Mouse (Mus musculus) kidney, postnatal 36 days (tissue): Measurements from ENCODE around the gene Ccdc194.

Source experiments
- DNase-seq, 2 experiments: peaks; one replicate each; pipeline ENCODE4 v3.0.0; 2021 to 2022; ENCODE audit warnings: mixed read lengths in 2 of 2

Ccdc194 gene

DNA sequence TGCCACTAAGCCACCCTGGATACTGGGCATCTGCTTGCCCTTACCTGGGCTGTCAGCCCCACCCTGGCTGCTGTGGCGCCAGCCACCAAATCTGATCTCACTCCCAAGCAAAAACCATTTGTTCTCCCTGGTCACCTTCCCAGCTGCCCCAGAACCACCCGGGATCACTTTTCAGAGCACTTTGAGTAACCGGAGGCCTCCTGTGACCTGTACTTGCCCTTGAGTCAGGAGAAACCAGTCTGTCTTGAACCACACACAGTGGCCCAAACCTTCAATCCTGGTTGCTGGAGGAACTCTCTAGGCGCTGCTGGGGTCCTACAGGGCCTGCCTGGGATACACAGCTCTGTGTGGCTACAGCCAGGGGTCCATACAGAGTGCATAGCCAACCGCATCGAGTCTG lies 27.3 kb upstream of the Ccdc194 start:
- no peak for DNase-seq

DNA sequence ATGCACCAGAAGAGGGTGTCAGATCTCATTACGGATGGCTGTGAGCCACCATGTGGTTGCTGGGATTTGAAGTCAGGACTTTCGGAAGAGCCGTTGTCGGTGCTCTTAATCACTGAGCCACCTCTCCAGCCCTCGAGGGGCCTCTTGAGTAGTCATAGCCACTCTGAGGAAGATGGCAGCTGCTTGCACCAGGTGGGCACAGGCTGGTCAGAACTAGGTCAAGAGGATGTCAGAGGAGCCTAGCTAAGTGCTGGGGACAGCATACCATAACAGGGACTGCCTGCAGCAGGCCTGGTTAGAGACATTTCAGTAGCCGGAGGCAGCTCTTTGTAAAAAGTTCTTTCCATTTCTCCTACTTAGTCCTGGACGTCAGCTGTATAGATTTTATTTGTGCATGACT lies 25.2 kb upstream of the Ccdc194 start:
- DNase-seq, result no peak

DNA sequence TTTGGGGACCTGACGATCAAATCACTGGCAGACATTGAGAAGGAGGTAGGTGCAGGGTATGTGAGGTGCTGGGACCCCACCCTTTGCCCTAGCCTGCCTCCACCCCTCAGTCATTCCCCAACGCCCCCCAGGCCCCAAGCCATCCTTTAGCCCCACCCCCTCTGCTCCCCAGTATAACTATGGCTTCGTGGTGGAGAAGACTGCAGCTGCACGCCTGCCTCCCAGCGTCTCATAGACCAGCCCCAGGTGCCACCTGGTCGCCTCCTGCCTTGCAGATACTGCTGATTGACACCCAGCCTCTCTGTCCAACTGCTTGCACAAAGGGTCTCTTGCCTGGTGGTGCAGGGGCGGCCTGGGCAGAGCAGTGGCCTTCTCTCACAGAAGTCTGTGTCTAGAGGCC lies 22.1 kb upstream of the Ccdc194 start:
- DNase-seq, result no peak

DNA sequence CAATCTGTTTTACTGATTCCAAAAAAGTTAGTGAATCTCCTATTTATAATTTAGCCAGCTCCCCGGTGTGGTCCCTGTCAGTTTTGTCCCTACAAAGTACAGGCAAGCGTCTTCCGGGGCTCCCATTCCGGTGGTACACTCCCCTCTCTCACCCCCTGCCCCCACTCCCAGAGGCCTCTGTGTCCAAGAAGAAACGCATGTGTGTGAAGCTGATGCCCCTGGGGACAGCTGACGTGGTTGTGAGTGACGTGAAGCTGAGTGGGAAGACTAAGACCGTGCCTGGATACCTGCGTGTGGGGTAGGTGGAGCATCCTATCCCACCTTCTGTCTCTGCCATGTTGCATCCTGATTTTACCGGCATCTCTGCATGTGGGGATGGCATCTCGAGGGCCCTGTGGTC lies 19.5 kb upstream of the Ccdc194 start:
- DNase-seq, result no peak

DNA sequence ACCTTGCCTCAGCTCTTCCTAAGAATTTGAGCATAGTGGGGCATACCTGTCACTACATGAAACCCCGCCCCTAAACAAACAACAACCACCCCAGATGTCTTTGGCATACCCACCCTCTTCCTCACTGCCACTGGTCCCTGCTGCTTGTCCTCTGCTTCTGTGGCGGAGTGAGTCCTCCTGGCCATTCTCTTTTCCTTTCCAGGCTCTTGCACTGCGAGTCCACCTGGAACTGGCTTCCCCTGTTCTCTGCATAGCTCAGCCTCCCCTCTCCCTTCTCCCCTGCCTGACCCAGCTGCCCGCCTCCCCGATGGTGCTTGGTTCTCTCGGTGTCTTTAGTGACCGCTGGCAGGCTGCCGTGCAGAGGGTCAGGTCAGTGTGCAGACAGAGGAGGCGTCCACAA lies 18.2 kb upstream of the Ccdc194 start:
- DNase-seq, result no peak

DNA sequence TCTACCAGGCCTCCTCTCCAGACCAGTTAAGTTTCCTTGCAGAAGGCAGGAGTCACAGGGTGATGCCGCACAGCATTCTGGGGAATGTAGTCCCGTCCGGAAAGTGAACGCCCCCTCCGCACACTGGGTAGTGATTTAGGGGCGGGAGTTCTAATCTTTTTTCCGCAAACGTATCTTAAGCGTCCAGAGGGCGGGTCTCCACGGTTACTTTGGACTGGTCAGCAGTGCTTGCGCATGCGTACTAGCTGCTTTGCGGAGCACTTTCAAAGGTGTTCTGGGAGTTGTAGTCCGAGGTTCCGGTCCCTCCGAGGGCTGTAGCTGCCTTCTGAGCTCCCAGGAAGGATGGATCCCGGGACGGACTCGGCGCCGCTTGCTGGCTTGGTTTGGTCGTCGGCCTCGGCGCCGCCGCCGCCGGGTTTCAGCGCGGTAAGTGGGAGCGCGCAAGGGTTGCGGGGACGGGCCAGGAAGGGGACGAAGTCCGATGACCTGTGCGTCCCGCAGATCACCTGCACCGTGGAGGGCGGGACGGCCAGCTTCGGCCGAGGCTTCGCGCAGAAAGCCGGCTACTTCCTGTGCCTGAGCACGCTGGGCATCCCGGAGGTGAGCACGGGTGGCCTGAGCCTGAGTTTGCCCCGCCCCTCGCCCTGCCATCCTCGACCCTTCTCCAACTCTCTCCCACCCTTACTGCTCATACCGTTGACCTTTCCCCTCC lies 17.3 kb upstream of the Ccdc194 start, which contains the start of gene Mvb12a:
Gene Mvb12a (plus strand): TSS at position 291 of the 712 bp plus-strand sequence.
- DNase-seq, result peak; percentile 97 to 100

DNA sequence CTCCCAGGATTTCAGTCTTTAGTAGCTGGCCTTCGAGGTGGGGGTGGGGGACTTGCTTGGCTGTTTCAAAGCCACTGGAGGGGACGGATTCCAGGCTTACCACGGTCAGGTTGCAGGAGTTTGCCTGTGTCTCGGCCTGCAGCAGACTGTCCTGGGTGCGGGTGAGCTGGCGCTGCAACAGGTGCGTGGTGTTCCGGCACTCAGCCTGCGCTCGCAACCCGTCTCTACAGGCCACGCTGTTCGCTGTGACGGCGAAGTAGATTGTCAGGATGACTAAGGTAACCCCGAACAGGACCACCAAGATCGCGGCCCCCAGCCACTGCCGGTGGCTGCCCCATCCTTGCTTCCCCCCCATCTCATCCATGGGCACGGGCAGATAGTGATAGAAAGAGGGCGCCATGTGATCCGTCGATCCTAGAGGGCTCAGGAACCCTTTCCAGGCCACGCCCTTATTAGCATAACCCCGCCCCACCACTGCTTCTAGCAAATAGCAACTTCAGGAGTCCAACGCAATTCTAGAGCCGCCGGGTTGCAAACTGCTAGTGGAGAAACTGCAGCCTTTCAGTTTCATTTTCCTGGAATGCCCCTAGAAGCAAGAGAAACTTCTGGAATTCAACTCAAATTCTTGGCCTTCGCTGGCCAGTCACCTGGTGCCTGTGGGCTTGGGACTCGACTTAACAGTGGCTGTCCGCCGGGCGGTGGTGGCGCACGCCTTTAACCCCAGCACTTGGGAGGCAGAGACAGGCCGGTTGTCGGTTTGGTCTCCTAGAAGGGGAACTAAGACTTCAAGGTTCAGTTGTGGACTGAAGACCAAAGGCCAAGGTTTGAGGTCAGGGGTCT lies 11.7 kb upstream of the Ccdc194 start, which contains the start of gene Bst2:
Gene Bst2 (minus strand): TSS at position 429 of the 840 bp plus-strand sequence.
- DNase-seq, result peak; percentile 96

DNA sequence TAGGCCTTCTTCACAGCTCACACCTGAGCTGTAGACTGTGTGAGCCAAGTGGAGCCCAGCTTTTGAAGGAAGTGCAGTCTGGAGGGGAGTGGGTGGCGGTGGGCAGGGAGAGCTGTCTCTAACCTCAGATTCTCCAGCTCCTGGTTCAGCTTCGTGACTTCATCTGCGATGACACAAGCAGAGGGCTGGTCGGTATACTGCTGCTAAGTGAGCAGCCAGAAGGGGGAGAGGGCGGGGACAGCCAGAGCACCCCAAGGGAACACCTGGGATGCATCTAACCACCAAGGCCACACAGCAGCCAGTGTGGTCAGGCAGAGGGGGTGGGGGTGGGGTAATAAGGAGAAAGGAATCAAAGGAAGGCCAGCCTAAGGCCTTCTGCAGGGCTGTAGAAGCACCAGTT lies 10.2 kb upstream of the Ccdc194 start:
- no peak for DNase-seq

DNA sequence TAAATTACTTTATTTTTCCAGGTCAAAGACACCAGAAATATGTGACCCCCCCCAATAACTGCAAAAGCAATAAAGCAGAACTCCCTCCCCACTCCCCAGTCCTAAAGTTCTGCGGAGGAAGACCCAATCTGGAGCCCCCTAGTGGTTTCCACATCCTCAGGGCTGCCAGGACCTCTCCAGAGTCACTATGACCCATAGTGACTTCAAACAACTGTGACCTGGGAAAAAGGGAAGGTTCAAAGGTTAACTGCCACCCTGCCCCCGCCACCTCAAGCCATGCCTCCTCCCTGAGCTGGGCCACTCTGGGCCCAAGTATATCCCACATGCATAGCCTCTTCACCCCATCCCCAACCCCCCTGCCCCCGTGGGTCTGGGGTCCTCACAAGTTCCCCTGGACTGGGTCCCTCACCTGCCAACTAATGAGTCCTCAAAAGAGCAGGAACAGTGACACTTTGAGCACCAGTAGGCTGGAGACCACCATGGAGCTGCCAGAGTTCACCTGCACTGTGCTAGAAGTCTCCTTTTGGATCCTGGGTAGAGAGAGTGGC lies 8.8 kb upstream of the Ccdc194 start:
- DNase-seq, result no peak

DNA sequence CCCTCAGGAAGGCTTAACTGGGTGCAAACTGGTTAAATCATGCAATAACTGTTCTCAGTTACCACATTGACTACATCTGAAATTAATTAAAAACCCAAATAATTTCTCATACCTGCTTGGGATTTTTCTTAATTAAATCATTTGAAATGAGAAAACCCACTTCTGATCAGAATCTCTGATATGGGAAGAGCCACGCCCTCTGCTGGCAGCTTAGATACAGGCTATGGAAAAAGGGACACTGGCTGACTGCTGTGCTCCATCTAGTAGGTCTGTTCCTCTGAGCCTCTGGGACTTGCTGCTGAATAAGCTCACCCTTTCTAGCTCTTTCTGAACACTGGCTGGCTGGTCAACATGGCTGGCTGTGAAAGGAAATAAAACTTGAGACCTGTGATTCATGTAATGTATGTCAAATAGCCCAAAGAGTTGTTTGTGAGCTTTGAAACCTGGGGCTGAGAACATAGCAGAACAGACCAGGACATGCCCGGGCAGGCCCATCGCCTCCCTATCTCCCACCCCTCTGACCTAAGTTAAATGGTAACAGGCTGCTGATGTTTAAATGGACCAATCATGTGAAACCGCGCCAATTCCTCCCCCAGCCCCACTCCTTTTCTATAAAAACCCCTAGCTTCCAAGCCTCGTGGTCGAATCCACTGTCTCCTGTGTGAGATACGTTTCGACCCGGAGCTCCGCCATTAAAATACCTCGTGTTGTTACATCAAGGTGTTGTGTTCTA lies 5.4 kb upstream of the Ccdc194 start:
- DNase-seq, result peak; percentile 43 to 70

DNA sequence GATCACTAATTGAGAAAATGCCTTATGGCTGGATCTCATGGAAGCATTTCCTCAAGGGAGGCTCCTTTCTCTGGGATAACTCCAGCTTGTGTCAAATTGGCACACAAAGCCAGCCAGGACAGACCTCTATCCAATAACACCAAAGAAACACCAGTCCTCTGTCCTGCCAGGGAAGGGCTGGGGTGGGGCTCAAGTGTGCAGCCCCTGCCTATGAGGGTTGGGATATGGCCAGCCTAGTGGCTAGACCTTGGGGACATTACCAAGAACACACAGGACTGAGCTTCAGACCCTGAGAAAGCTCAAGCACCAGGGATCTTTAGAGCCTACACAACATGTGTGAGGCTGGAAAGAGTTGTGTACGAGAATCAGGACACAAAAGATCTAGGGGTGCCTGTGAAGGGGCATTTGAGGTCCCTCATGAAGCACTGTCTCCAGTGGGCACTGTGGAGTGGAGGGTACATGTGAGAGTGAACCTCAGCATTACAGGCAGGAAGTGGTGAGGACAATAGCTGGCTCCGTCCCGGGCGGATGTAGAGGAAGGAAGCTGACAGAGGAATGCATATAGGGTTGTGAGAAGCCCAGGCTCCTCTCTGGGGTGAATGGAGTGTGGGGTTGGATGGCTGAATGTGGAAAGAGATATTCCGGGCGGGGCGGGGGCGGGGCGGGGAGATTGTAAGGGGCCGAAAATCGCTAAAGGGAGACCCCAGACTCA lies 3.0 kb upstream of the Ccdc194 start:
- peak; percentile 53 to 62 for DNase-seq

DNA sequence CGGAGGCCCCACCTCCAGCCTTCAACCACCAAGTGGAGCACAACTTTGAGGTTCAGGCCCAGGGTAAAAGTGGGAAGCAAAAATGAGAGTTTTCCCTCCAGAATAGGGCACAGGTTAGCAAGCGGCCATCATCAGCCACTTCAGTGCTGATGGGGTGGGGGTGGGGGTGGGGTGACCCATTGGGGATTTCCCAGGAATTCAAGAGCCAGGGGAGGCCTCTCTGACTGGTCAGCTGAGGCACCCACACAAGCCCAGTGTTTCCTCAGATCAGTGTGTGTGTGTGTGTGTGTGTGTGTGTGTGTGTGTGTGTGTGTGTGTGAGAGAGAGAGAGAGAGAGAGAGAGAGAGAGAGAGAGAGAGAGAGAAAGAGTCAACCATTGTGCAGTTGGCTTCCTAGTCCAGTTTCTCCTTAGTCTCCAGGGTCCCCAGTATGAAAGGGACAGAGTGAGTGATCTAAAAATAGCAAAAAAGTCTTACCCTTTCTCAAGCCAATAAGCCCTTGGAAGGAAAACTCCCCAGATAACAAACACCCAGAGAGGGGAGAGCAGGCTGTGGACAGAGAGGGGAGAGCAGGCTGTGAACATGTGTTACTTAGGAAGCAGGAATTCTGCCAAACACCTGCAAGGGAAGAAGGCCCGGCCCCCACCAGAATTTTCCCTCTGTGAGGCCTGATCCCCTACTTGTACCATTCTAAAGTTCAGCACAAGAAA lies 1.8 kb upstream of the Ccdc194 start:
- no peak for DNase-seq

DNA sequence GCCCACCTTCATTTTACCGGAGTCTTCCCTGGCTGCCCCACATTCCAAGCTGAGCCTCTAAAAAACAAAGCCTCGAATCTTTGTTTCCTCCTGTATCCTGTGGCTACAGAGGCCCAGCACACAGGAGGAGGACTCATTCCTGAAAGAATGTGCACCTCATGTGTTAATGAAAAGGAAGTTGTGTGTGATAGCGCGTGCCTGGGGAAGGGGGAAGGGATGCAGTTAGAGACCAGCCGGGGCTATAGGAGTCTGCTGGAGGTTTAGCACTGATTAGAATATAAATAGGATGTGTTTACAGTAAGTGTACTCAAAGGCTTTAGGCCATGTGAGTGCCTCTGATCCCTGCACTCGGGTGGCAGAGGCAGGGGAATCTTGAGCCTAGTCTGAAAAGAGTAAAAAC lies 761 bp upstream of the Ccdc194 start:
- DNase-seq, result no peak

DNA sequence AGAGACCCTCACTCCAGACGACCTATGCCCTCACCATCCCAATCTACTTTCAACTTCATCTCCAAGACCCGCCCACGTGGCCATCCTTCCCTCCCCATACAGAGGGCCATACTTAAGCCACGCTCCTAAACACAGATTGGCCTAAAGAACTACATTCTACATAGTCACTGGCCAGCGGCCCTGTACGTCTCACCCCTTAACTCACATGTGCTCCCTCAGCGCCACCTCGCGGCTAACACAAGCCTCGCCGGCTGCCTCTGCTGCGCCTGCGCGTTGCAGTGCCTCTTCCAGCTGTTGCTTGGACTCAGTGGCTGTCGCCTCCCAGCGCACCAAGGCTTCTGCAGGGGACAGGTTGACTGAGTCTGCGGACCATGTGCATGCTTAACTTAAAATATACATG lies 3.9 kb downstream of the Ccdc194 start:
- peak; percentile 92 to 96 for DNase-seq

DNA sequence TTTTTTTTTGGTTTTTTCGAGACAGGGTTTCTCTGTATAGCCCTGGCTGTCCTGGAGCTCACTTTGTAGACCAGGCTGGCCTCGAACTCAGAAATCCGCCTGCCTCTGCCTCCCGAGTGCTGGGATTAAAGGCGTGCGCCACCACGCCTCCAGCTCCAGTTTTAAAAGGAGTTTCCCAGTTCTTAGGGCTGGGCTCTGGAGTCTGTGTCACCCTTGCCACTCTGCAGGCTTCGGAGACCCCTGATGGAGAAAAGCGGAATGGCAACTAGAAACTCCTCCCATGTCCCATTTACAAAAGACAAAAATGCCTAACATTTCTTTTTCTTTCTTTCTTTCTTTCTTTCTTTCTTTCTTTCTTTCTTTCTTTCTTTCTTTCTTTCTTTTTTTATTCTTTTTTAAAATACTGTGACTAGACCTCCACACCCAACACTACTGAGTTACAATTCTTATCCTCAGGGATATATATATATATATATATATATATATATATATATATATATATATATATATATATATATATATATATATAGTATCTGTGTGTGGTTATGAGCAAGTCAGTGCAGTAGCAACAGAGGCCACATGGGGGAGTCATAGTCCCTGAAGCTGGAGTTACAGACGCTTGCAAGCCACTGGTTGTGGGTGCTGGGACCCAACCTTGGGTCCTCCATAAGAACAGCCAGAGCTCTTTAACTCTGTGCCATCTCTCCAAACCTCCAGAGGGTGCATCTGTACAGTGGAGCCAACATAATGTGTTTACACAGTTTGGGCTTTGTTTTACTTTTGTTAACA lies 6.3 kb downstream of the Ccdc194 start:
- peak; percentile 72 to 87 for DNase-seq

DNA sequence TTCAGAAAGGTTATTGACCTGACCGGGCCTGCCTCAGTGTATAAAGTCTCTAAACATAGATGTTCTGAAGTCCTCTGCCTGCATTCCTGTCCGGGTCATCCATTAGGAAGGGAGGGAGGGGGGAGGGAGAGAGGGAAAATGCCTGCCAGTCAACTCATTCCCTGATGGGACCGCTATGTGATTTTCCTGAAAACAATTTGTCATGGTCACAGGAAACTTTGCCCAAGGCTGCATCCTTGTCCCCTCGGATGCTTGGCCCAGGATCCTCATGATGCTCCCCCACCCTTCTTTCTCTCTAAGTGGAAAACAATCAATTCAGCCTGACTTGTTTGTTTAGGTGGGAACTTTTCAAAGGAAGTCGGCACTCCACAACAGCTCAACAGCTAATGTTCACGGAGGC lies 8.7 kb downstream of the Ccdc194 start:
- DNase-seq, result peak; percentile 38 to 72

DNA sequence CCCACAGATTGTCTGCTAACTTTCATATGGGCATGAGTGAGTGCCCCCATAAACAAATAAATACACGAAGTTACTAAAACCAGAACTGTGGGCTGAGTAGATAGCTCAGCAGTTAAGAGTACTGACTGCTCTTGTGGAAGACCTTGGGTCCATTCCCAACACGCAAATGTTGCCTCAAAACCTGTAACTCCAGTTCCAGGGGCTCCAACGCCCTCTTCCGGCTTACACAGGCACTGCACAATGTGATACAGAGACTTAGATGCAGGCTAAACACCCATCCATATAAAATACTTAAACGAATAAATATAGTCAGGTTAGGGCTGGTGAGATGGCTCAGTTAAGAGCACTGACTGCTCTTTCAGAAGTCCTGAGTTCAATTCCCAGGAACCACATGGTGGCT lies 10.5 kb downstream of the Ccdc194 start:
- DNase-seq, result no peak

DNA sequence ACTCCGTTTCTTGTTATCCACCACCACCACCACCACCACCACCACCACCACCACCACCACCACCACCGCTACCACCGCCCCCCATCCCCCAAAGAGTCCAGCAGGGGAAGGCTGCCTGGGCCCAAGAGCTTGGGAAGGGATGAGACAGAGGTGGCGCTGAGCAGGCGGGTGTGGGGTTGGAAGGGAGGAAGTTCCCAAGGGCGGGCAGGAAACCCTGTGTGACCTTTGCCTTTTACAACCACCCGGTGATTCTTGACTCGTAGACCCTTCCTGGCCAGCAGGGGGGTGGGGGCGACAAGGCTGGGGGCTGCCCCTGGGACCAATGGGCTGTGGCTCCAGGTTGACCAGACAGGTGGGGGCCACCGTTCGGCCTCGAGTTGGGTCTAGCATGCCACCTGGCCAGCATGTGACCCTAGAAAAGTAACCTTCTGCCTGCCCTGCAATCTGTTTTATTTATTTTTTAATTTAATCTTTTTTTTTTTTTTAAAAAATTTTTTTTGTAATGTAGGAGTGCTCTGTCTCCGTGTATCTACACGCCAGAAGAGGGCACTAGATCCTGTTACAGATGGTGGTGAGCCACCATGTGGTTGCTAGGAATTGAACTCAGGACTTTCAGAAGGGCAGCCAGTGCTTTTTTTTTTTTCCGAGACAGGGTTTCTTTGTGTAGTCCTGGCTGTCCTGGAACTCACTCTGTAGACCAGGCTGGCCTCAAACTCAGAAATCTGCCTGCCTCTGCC lies 12.3 kb downstream of the Ccdc194 start:
- DNase-seq, result peak; percentile 67 to 68

DNA sequence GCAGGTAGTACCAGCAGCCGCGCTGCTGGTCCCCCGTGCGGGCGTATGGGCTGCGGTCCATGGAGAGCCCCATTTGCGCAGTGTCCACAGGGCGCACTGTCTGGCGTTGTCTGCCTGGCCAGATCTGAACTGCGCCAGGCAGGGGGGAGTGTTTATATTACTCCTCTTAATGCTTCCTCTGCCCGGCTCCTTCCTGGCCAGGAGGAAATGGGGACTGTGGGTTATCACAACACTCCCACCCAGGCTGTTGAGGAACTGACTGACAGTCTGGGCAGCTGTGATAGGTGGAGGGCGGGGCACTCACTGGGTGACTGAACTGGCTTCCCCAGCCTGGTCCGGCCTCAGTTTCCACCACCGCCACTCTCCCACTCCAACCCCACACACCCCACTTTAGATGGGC lies 13.9 kb downstream of the Ccdc194 start, which contains the start of gene Plvap:
Gene Plvap (minus strand): TSS at position 109 of the 400 bp plus-strand sequence.
- DNase-seq, result peak; percentile 75 to 79

DNA sequence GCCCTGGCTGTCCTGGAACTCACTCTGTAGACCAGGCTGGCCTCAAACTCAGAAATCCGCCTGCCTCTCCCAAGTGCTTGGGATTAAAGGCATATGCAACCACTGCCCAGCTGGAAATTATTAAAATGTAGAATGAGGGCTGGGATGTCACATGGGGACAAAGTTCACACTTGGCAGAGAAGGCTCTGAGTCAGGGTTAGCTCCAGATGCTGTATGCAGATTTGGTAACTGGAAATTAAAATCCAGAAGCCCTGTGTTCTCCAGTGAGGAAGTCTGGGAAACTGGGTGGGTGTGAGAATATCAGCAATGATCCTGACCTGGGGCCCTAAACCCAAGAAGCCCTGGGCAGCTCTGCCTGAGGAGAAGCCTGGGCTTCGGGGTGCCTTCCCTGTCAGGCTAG lies 16.2 kb downstream of the Ccdc194 start:
- DNase-seq, result no peak
